Mouse (Mus musculus) liver, adult 2 months (tissue): Measurements from ENCODE around the gene Mettl6.

Source experiments
- CTCF ChIP-seq: fragments of 200-500 bp; IDR thresholded peaks from 2 replicates; pipeline ENCODE4 v1.5.1; 2011; ENCODE audit warnings: low read depth, low read length, control low read depth
- POLR2A ChIP-seq: fragments of 200-500 bp; IDR thresholded peaks from 2 replicates; pipeline ENCODE4 v1.6.1; 2011; ENCODE audit warnings: low read length, control low read depth; ENCODE audit not compliant: insufficient read depth; ENCODE audit errors: extremely low read depth

DNA sequence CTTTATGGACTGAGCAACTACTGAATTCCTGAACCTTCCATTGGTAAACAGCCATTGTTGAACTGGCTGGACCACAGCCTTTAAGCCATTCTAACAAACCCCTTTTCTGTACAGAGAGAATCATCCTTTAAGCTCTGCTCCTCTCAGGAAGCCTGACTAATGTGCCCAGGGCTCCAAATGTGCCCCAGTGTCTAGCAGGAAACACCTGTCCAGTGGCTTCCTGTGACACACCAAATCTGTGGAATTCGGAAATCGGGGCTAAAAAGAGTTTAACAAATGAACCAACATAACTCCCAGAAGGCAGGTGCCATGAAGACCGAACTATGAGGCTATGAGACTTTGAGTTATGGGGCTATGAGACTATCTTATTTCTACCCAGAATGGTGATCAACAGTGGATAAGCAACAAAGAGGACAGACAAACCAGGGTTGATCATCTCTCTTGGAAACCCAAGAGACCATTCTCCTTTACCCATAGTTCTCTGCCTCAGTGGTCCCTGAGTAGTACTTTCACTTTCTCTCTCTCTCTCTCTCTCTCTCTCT lies 63.0 kb downstream of the Mettl6 start:
- no peak for TF ChIP-seq CTCF
- TF ChIP-seq POLR2A = no peak
